Mouse (Mus musculus) ES-Bruce4 (cell line): ENCODE measurements at regions not wholly inside any gene's neighbourhood (a gene's known extent, or its start where the extent isn't known, plus 50 kb on each side); places are given as distances from the start of the nearest gene placed in this dataset.

Source experiments
- CTCF ChIP-seq: IDR thresholded peaks from one replicate; pipeline ENCODE4 v1.8.1; 2011; ENCODE audit warnings: low read depth, low read length
- EP300 ChIP-seq: IDR thresholded peaks from 2 replicates; pipeline ENCODE4 v1.6.1; 2011; ENCODE audit warnings: low read depth, low read length; ENCODE audit not compliant: insufficient read depth

- TF ChIP-seq EP300: no peak
- TF ChIP-seq CTCF: no peak
These were observed 129.6 kb upstream of the Gm26657 start for GRCm38 (mm10) chr4:56610273-56610672.
